Mouse (Mus musculus) G1E (cell line): ENCODE measurements at regions not wholly inside any gene's neighbourhood (a gene's known extent, or its start where the extent isn't known, plus 50 kb on each side); places are given as distances from the start of the nearest gene placed in this dataset.
"Not testable (repeated sequence)": the region's sequence is repeated elsewhere in the genome, so short reads cannot be mapped to it uniquely, and the experiment has no call there.

Experiments
- ATAC-seq: 2 replicates; pipeline ENCODE4 v1.8.0; 2016; ENCODE audit warnings: mild to moderate bottlenecking; ENCODE audit not compliant: insufficient number of reproducible peaks, poor library complexity, low FRiP score, severe bottlenecking; ENCODE audit errors: extremely low read depth
- DNase-seq: peaks from one replicate; pipeline ENCODE4 v3.0.0; 2012; ENCODE audit warnings: low spot score
- H3K27me3 ChIP-seq: 2 replicates; pipeline ENCODE4 v1.6.1; 2012; ENCODE audit warnings: mild to moderate bottlenecking, low read length, inconsistent platforms; ENCODE audit not compliant: insufficient read depth
- H3K36me3 ChIP-seq: replicated peaks from 2 replicates; pipeline ENCODE3; 2012; ENCODE audit warnings: mild to moderate bottlenecking, inconsistent platforms
- H3K4me1 ChIP-seq: 2 replicates; pipeline ENCODE4 v1.6.1; 2012; ENCODE audit warnings: low read depth, low read length, inconsistent platforms, mixed read lengths; ENCODE audit not compliant: insufficient read depth
- H3K4me3 ChIP-seq: 2 replicates; pipeline ENCODE4 v1.5.1; 2012; ENCODE audit warnings: low read depth, mild to moderate bottlenecking, inconsistent platforms, low read length, moderate library complexity, mixed read lengths
- H3K9me3 ChIP-seq: replicated peaks from 2 replicates; pipeline ENCODE4 v1.6.1; 2012; ENCODE audit warnings: inconsistent platforms
- CTCF ChIP-seq: IDR thresholded peaks from 2 replicates; pipeline ENCODE4 v1.5.1; 2012; ENCODE audit warnings: low read depth, low read length, inconsistent platforms, mixed read lengths
- GATA1 ChIP-seq: IDR thresholded peaks from 2 replicates; pipeline ENCODE4 v1.6.1; 2012; ENCODE audit warnings: borderline replicate concordance, low read length, inconsistent platforms, mixed read lengths
- GATA2 ChIP-seq: IDR thresholded peaks from 2 replicates; pipeline ENCODE4 v1.6.1; 2012; ENCODE audit warnings: low read depth, low read length, inconsistent platforms, borderline replicate concordance
- POLR2AphosphoS5 ChIP-seq: IDR thresholded peaks from 2 replicates; pipeline ENCODE4 v1.6.1; 2012; ENCODE audit warnings: low read depth, low read length, inconsistent platforms; ENCODE audit not compliant: insufficient replicate concordance
- TAL1 ChIP-seq: conservative IDR thresholded peaks from 2 replicates; pipeline ENCODE4 v1.6.1; 2012; ENCODE audit warnings: low read depth, low read length, inconsistent platforms, mixed read lengths

GRCm38 (mm10) chr9:6845281-6845680 lies 339.0 kb downstream of the Dync2h1 start:
- not testable (repeated sequence) for DNase-seq, H3K9me3 ChIP-seq, H3K27me3 ChIP-seq, H3K4me1 ChIP-seq, H3K36me3 ChIP-seq, H3K4me3 ChIP-seq, ATAC-seq

GRCm38 (mm10) chr9:6834936-6835335 lies 349.3 kb downstream of the Dync2h1 start:
- not testable (repeated sequence) for H3K4me1 ChIP-seq, H3K9me3 ChIP-seq, ATAC-seq, H3K36me3 ChIP-seq, H3K27me3 ChIP-seq, H3K4me3 ChIP-seq, DNase-seq

GRCm38 (mm10) chr9:6834470-6834869 lies 349.8 kb downstream of the Dync2h1 start:
- no peak for DNase-seq
- no peak for ATAC-seq
- H3K27me3 ChIP-seq, result no peaks in the 10 kb centered on the region
- no peaks in the 10 kb centered on the region for H3K4me1 ChIP-seq
- H3K36me3 ChIP-seq, result no peaks in the 10 kb centered on the region
- H3K9me3 ChIP-seq, result no peaks in the 10 kb centered on the region
- TF ChIP-seq GATA2 (no peak), TAL1 (no peak), GATA1 (no peak), POLR2AphosphoS5 (no peak), CTCF (no peak)
- H3K4me3 ChIP-seq, result no peak overlapping the region

GRCm38 (mm10) chr9:6832862-6833261 lies 351.4 kb downstream of the Dync2h1 start:
- no peak overlapping the region for H3K4me3 ChIP-seq
- no peaks in the 10 kb centered on the region for H3K9me3 ChIP-seq
- H3K27me3 ChIP-seq, result no peaks in the 10 kb centered on the region
- DNase-seq (no peak), ATAC-seq (no peak)
- no peaks in the 10 kb centered on the region for H3K36me3 ChIP-seq
- no peaks in the 10 kb centered on the region for H3K4me1 ChIP-seq
- no peak for TF ChIP-seq CTCF
- no peak for TF ChIP-seq POLR2AphosphoS5
- TF ChIP-seq TAL1, result no peak
- TF ChIP-seq GATA1, result no peak
- no peak for TF ChIP-seq GATA2

- ATAC-seq, H3K4me3 ChIP-seq, DNase-seq: not testable (repeated sequence)
These were observed 352.6 kb downstream of the Dync2h1 start for GRCm38 (mm10) chr9:6831642-6832041.

GRCm38 (mm10) chr9:6826581-6826980 lies 357.7 kb downstream of the Dync2h1 start:
- H3K9me3 ChIP-seq, result no peaks in the 10 kb centered on the region
- H3K27me3 ChIP-seq, result no peaks in the 10 kb centered on the region
- no peaks in the 10 kb centered on the region for H3K4me1 ChIP-seq
- H3K4me3 ChIP-seq, result no peak overlapping the region
- no peak for TF ChIP-seq GATA1
- TF ChIP-seq TAL1, result no peak
- no peak for TF ChIP-seq POLR2AphosphoS5
- TF ChIP-seq CTCF, result no peak
- no peak for TF ChIP-seq GATA2
- ATAC-seq, result no peak
- DNase-seq, result no peak
- H3K36me3 ChIP-seq, result no peaks in the 10 kb centered on the region

More at GRCm38 (mm10) chr9:6831642-6832041, 352.6 kb downstream of the Dync2h1 start:
- not testable (repeated sequence) for H3K4me1 ChIP-seq, H3K9me3 ChIP-seq, H3K36me3 ChIP-seq, H3K27me3 ChIP-seq

GRCm38 (mm10) chr9:6825609-6826008 lies 358.6 kb downstream of the Dync2h1 start:
- Histone ChIP-seq H3K4me3 (no peak overlapping the region), H3K9me3 (no peaks in the 10 kb centered on the region), H3K36me3 (no peaks in the 10 kb centered on the region), H3K4me1 (no peaks in the 10 kb centered on the region), H3K27me3 (no peaks in the 10 kb centered on the region)
- ATAC-seq, result no peak
- TF ChIP-seq CTCF (no peak), GATA1 (no peak), POLR2AphosphoS5 (no peak), GATA2 (no peak), TAL1 (no peak)
- no peak for DNase-seq

- not testable (repeated sequence) for H3K4me3 ChIP-seq
These were observed 360.3 kb downstream of the Dync2h1 start for GRCm38 (mm10) chr9:6823946-6824345.

More at GRCm38 (mm10) chr9:6823946-6824345, 360.3 kb downstream of the Dync2h1 start:
- H3K36me3 ChIP-seq, DNase-seq, H3K9me3 ChIP-seq, H3K27me3 ChIP-seq, ATAC-seq, H3K4me1 ChIP-seq: not testable (repeated sequence)
